In genomic region chr11:57801766-57802510, GRCm38 (mm10) we compare ENCODE assay signal across 8 mouse cellular contexts. TPM values are rescaled to one million over a fixed set of nuclear protein-coding genes. Genes with fewer than 3 reads are reported as not detected.
A peak's percentile ranks its signal among the peaks of the same experiment; 100 is the strongest.
DNase-seq lines count a peak whose midpoint lies in the region; ATAC-seq and TF ChIP-seq lines count a peak whose summit lies in the region.

No protein-coding gene starts in this region.

- no peaks in the 10 kb centered on the region for H3K9me3 ChIP-seq in intestine, embryonic 15.5 days
- no peaks in the 10 kb centered on the region for H3K9me3 ChIP-seq in liver, embryonic 11.5 days (ENCODE audit: control insufficient read depth, low read length)

- H3K4me2 ChIP-seq in intestine, embryonic 15.5 days (replicated peaks), result peak overlapping the region; percentile 97
- H3K4me2 ChIP-seq in liver, embryonic 11.5 days, result peak overlapping the region; percentile 99

- intact Hi-C loops in gastrocnemius, postnatal 36 days (cut with DNase I), result no loop called here

- no peaks in the 10 kb centered on the region for H3K36me3 ChIP-seq in intestine, embryonic 15.5 days
- H3K36me3 ChIP-seq in liver, embryonic 11.5 days (ENCODE audit: control insufficient read depth, insufficient read depth, low read length), result 0 out of 2 replicates have a peak, but pooled peaks cover 3% of the 10 kb centered on the region
- no peaks in the 10 kb centered on the region; the same call in 1 of the 2 replicates for H3K36me3 ChIP-seq in thymus, adult 2 months (ENCODE audit: control insufficient read depth, insufficient read depth, low read length)

- H3K27ac ChIP-seq in intestine, embryonic 15.5 days, result peak overlapping the region; percentile 78
- peak overlapping the region; percentile 49 for H3K27ac ChIP-seq in liver, embryonic 11.5 days (ENCODE audit: low read depth, low read length)
- no peak overlapping the region for H3K27ac ChIP-seq in thymus, adult 2 months (ENCODE audit: control insufficient read depth, insufficient read depth, low read length)

- TF ChIP-seq CTCF in thymus, adult 2 months (IDR thresholded peaks at IDR 0.05; ENCODE audit: borderline replicate concordance, control insufficient read depth, extremely low read depth, insufficient read depth, low read length, poor library complexity), result peak; percentile 25; the same call in 1 of the 2 replicates

- H3K4me3 ChIP-seq in intestine, embryonic 15.5 days (replicated peaks), result peak overlapping the region; percentile 99
- H3K4me3 ChIP-seq in liver, embryonic 11.5 days (ENCODE audit: low read depth, low read length), result peak overlapping the region; percentile 87
- H3K4me3 ChIP-seq in thymus, adult 2 months (ENCODE audit: control insufficient read depth, insufficient read depth, low read length), result peak overlapping the region; percentile 76

- peak overlapping the region; percentile 96 for H3K9ac ChIP-seq in intestine, embryonic 15.5 days
- H3K9ac ChIP-seq in liver, embryonic 11.5 days (ENCODE audit: low read depth, low read length), result peak overlapping the region; percentile 84

- under 1% methylated on average over 73 of the region's 85 CpGs for WGBS in intestine, embryonic 15.5 days
- WGBS in liver, embryonic 11.5 days, result under 1% methylated on average over 82 of the region's 85 CpGs
- under 1% methylated on average over 84 of the region's 85 CpGs for WGBS in thymus, adult 2 months

- peak; percentile 72 for ATAC-seq in intestine, embryonic 15.5 days
- ATAC-seq in liver, embryonic 11.5 days (replicated peaks; ENCODE audit: low FRiP score), result peak; percentile 61

- TF ChIP-seq POLR2A in thymus, adult 2 months (IDR thresholded peaks at IDR 0.05; ENCODE audit: control insufficient read depth, extremely low read depth, insufficient read depth, low read length, poor library complexity), result 0 out of 2 replicates have a peak, but pooled peaks have one; percentile 16

- no peaks in the 10 kb centered on the region for H3K27me3 ChIP-seq in intestine, embryonic 15.5 days (replicated peaks)
- H3K27me3 ChIP-seq in liver, embryonic 11.5 days (replicated peaks; ENCODE audit: control insufficient read depth, insufficient read depth, low read length), result no peaks in the 10 kb centered on the region; the same call in 1 of the 2 replicates
- no peaks in the 10 kb centered on the region for H3K27me3 ChIP-seq in thymus, adult 2 months (ENCODE audit: control insufficient read depth, insufficient read depth, low read length)

- H3K4me1 ChIP-seq in intestine, embryonic 15.5 days (replicated peaks), result peaks cover 16% of the 10 kb centered on the region; the same call in 1 of the 2 replicates
- H3K4me1 ChIP-seq in liver, embryonic 11.5 days (replicated peaks; ENCODE audit: control insufficient read depth, insufficient read depth, low read length), result peaks cover 11% of the 10 kb centered on the region
- peaks cover 18% of the 10 kb centered on the region for H3K4me1 ChIP-seq in thymus, adult 2 months (replicated peaks; ENCODE audit: control insufficient read depth, insufficient read depth, low read length)

- peak; percentile 37 for DNase-seq in layer of hippocampus, adult 11-12 months (ENCODE audit: low spot score)
- no peak for DNase-seq in layer of hippocampus, adult 9-11 months
- DNase-seq in cerebellum, postnatal 25 days, result peak; percentile 68 to 73
- peak; percentile 38 to 58 for DNase-seq in gastrocnemius, postnatal 36 days
- DNase-seq in liver, embryonic 11.5 days (ENCODE audit: low spot score), result peak; percentile 71
- peak; percentile 73 for DNase-seq in neural tube, embryonic 10.5 days (ENCODE audit: extremely low spot score, low spot score)
- peak; percentile 56 for DNase-seq in thymus, adult 2 months

RNA-seq across cellular contexts. Expression of gene Sap30l, which starts 0.5 kb away (rescaled TPM):
- 10 to 100 TPM; 36.8 to 37.0 TPM for total RNA-seq in gastrocnemius, postnatal 36 days (2021)
- polyA plus RNA-seq in intestine, embryonic 15.5 days (2015; fragmentation: Nextera tagmentation; extraction: Ambion mirVana), result 11.2 and 12.0 TPM in 2 replicates
- polyA plus RNA-seq in liver, embryonic 11.5 days (2014; fragmentation: Nextera tagmentation; extraction: Ambion mirVana), result 7.5 and 7.8 TPM in 2 replicates
- polyA plus RNA-seq in thymus, adult 2 months (2012; rRNA removed), result 37.1 and 51.0 TPM in 2 replicates

RNA-seq across cellular contexts. Expression of gene Hand1, which starts 30.7 kb away (rescaled TPM):
- not detected for total RNA-seq in gastrocnemius, postnatal 36 days (2021)
- 25.9 and 27.5 TPM in 2 replicates for polyA plus RNA-seq in intestine, embryonic 15.5 days (2015; fragmentation: Nextera tagmentation; extraction: Ambion mirVana)
- polyA plus RNA-seq in liver, embryonic 11.5 days (2014; fragmentation: Nextera tagmentation; extraction: Ambion mirVana), result 9.1 and 11.0 TPM in 2 replicates
- 0.23 and 0.30 TPM in 2 replicates for polyA plus RNA-seq in thymus, adult 2 months (2012; rRNA removed)
